Mouse (Mus musculus) E14TG2a.4 (cell line): ENCODE results near the gene U2af1l4.

ENCODE experiments used
- CTCF ChIP-seq: conservative IDR thresholded peaks from 2 replicates; pipeline ENCODE4 v1.5.1; 2014; ENCODE audit warnings: low read length
- NANOG ChIP-seq: IDR thresholded peaks from 2 replicates; pipeline ENCODE4 v1.6.1; 2014; ENCODE audit warnings: borderline replicate concordance, low read length, mixed read lengths
- POU5F1 ChIP-seq: IDR thresholded peaks from 2 replicates; pipeline ENCODE4 v1.6.1; 2014; ENCODE audit warnings: low read length, borderline replicate concordance

GRCm38 (mm10) chr7:30524487-30524886, 38.6 kb upstream of the U2af1l4 start:
- TF ChIP-seq CTCF, result no peak
- no peak for TF ChIP-seq POU5F1
- TF ChIP-seq NANOG, result no peak
